Mouse (Mus musculus) ES-E14 (cell line): ENCODE measurements around the gene Rfx4.

Experiments used
- HCFC1 ChIP-seq: IDR thresholded peaks from 2 replicates; pipeline ENCODE4 v1.6.1; 2012; ENCODE audit warnings: low read length, inconsistent platforms, borderline replicate concordance; ENCODE audit not compliant: insufficient read depth
- MAFK ChIP-seq: IDR thresholded peaks from 2 replicates; pipeline ENCODE4 v1.6.1; 2014; ENCODE audit warnings: mild to moderate bottlenecking, low read depth, low read length, inconsistent platforms; ENCODE audit not compliant: insufficient read depth

- TF ChIP-seq HCFC1 (no peak), MAFK (no peak)
Observed at GRCm38 (mm10) chr10:84758200-84758468, 2.3 kb downstream of the Rfx4 start.
